Mouse (Mus musculus): ENCODE measurements around the gene Pde4b. TPM values are rescaled to one million over a fixed set of nuclear protein-coding genes. Genes with fewer than 3 reads are reported as not detected.
"Not testable (repeated sequence)": the region's sequence is repeated elsewhere in the genome, so short reads cannot be mapped to it uniquely, and the experiment has no call there.

The Pde4b gene
- polyA plus RNA-seq, 1 experiment from 2014 or later: 35.4 TPM

GRCm38 (mm10) chr4:102491468-102492123 lies 404.3 kb downstream of the Pde4b start:
- ATAC-seq (ENCODE audit: low read depth): no peak
- no peak overlapping the region for H3K4me2 ChIP-seq (ENCODE audit: low read depth, low read length)
- peaks cover 5% of the 10 kb centered on the region; the same call in 1 of the 2 replicates for H3K4me1 ChIP-seq (replicated peaks; ENCODE audit: control insufficient read depth, insufficient read depth, low read length)
- no peaks in the 10 kb centered on the region for H3K9me3 ChIP-seq (ENCODE audit: control insufficient read depth, low read length)
- no peaks in the 10 kb centered on the region for H3K27me3 ChIP-seq (ENCODE audit: control insufficient read depth, insufficient read depth, low read depth, low read length)
- H3K36me3 ChIP-seq (ENCODE audit: control insufficient read depth, insufficient read depth, low read length): no peaks in the 10 kb centered on the region
- H3K4me3 ChIP-seq (ENCODE audit: low read length): no peak overlapping the region
- H3K27ac ChIP-seq (ENCODE audit: low read length): no peak overlapping the region
- WGBS: 71% methylated on average over 11 of the region's 11 CpGs
- H3K9ac ChIP-seq (ENCODE audit: low read length): no peak overlapping the region

- Histone ChIP-seq H3K4me3 (ENCODE audit: low read length) (no peak overlapping the region), H3K9ac (ENCODE audit: low read length) (no peak overlapping the region), H3K36me3 (ENCODE audit: control insufficient read depth, insufficient read depth, low read length) (no peaks in the 10 kb centered on the region), H3K27me3 (ENCODE audit: control insufficient read depth, insufficient read depth, low read depth, low read length) (no peaks in the 10 kb centered on the region), H3K4me1 (replicated peaks; ENCODE audit: control insufficient read depth, insufficient read depth, low read length) (peaks cover 5% of the 10 kb centered on the region; the same call in 1 of the 2 replicates), H3K9me3 (ENCODE audit: control insufficient read depth, low read length) (no peaks in the 10 kb centered on the region), H3K27ac (ENCODE audit: low read length) (no peak overlapping the region), H3K4me2 (ENCODE audit: low read depth, low read length) (no peak overlapping the region)
- ATAC-seq (ENCODE audit: low read depth): no peak
- 88% methylated on average over 5 of the region's 5 CpGs for WGBS
Observed at GRCm38 (mm10) chr4:102492911-102493310, 405.6 kb downstream of the Pde4b start.

- Histone ChIP-seq H3K9ac (ENCODE audit: low read length) (no peak overlapping the region), H3K36me3 (ENCODE audit: control insufficient read depth, insufficient read depth, low read length) (no peaks in the 10 kb centered on the region), H3K27ac (ENCODE audit: low read length) (no peak overlapping the region), H3K9me3 (ENCODE audit: control insufficient read depth, low read length) (no peaks in the 10 kb centered on the region), H3K27me3 (ENCODE audit: control insufficient read depth, insufficient read depth, low read depth, low read length) (no peaks in the 10 kb centered on the region), H3K4me2 (ENCODE audit: low read depth, low read length) (no peak overlapping the region), H3K4me3 (ENCODE audit: low read length) (no peak overlapping the region), H3K4me1 (replicated peaks; ENCODE audit: control insufficient read depth, insufficient read depth, low read length) (peaks cover 5% of the 10 kb centered on the region; the same call in 1 of the 2 replicates)
- WGBS: 42% methylated on average over 4 of the region's 4 CpGs
- peak; percentile 53; the same call in 1 of the 2 replicates for ATAC-seq (ENCODE audit: low read depth)
Observed at GRCm38 (mm10) chr4:102493342-102494128, 406.2 kb downstream of the Pde4b start.

- not testable (repeated sequence) for H3K4me1 ChIP-seq (replicated peaks; ENCODE audit: control insufficient read depth, insufficient read depth, low read length); H3K27me3 ChIP-seq (ENCODE audit: control insufficient read depth, insufficient read depth, low read depth, low read length); H3K4me2 ChIP-seq (ENCODE audit: low read depth, low read length); H3K27ac ChIP-seq (ENCODE audit: low read length); H3K9ac ChIP-seq (ENCODE audit: low read length); H3K4me3 ChIP-seq (ENCODE audit: low read length); H3K9me3 ChIP-seq (ENCODE audit: control insufficient read depth, low read length); H3K36me3 ChIP-seq (ENCODE audit: control insufficient read depth, insufficient read depth, low read length)
- whole genome bisulfite sequencing: 92% methylated on average over 7 of the region's 10 CpGs
- ATAC-seq (ENCODE audit: low read depth): peak; percentile 65
Observed at GRCm38 (mm10) chr4:102494203-102494602, 406.9 kb downstream of the Pde4b start.

- H3K36me3 ChIP-seq (ENCODE audit: control insufficient read depth, insufficient read depth, low read length): no peaks in the 10 kb centered on the region
- H3K9me3 ChIP-seq (ENCODE audit: control insufficient read depth, low read length): no peaks in the 10 kb centered on the region
- H3K9ac ChIP-seq (ENCODE audit: low read length): no peak overlapping the region
- H3K4me2 ChIP-seq (ENCODE audit: low read depth, low read length): no peak overlapping the region
- 54% methylated on average over 5 of the region's 5 CpGs for WGBS
- ATAC-seq (ENCODE audit: low read depth): peak; percentile 37; the same call in 1 of the 2 replicates
- peaks cover 5% of the 10 kb centered on the region; the same call in 1 of the 2 replicates for H3K4me1 ChIP-seq (replicated peaks; ENCODE audit: control insufficient read depth, insufficient read depth, low read length)
- no peak overlapping the region; the same call in 1 of the 2 replicates for H3K27ac ChIP-seq (ENCODE audit: low read length)
- H3K27me3 ChIP-seq (ENCODE audit: control insufficient read depth, insufficient read depth, low read depth, low read length): no peaks in the 10 kb centered on the region
- no peak overlapping the region for H3K4me3 ChIP-seq (ENCODE audit: low read length)
Observed at GRCm38 (mm10) chr4:102495001-102495400, 407.7 kb downstream of the Pde4b start.

- Histone ChIP-seq H3K27ac (ENCODE audit: low read length) (no peak overlapping the region), H3K4me2 (ENCODE audit: low read depth, low read length) (no peak overlapping the region), H3K36me3 (ENCODE audit: control insufficient read depth, insufficient read depth, low read length) (no peaks in the 10 kb centered on the region), H3K4me1 (replicated peaks; ENCODE audit: control insufficient read depth, insufficient read depth, low read length) (peaks cover 5% of the 10 kb centered on the region; the same call in 1 of the 2 replicates), H3K9me3 (ENCODE audit: control insufficient read depth, low read length) (no peaks in the 10 kb centered on the region), H3K4me3 (ENCODE audit: low read length) (no peak overlapping the region), H3K27me3 (ENCODE audit: control insufficient read depth, insufficient read depth, low read depth, low read length) (no peaks in the 10 kb centered on the region), H3K9ac (ENCODE audit: low read length) (no peak overlapping the region)
- 32% methylated on average over 5 of the region's 5 CpGs for WGBS
- peak; percentile 49; the same call in 1 of the 2 replicates for ATAC-seq (ENCODE audit: low read depth)
Observed at GRCm38 (mm10) chr4:102495474-102495873, 408.1 kb downstream of the Pde4b start.

- H3K4me1 ChIP-seq (replicated peaks; ENCODE audit: control insufficient read depth, insufficient read depth, low read length): peaks cover 5% of the 10 kb centered on the region; the same call in 1 of the 2 replicates
- no peaks in the 10 kb centered on the region for H3K27me3 ChIP-seq (ENCODE audit: control insufficient read depth, insufficient read depth, low read depth, low read length)
- H3K9ac ChIP-seq (ENCODE audit: low read length): no peak overlapping the region
- H3K27ac ChIP-seq (ENCODE audit: low read length): no peak overlapping the region
- no peak overlapping the region for H3K4me3 ChIP-seq (ENCODE audit: low read length)
- 82% methylated on average over 20 of the region's 20 CpGs for WGBS
- H3K36me3 ChIP-seq (ENCODE audit: control insufficient read depth, insufficient read depth, low read length): no peaks in the 10 kb centered on the region
- ATAC-seq (ENCODE audit: low read depth): no peak
- no peak overlapping the region for H3K4me2 ChIP-seq (ENCODE audit: low read depth, low read length)
- H3K9me3 ChIP-seq (ENCODE audit: control insufficient read depth, low read length): no peaks in the 10 kb centered on the region
Observed at GRCm38 (mm10) chr4:102496269-102497177, 409.2 kb downstream of the Pde4b start.

- no peak for ATAC-seq (ENCODE audit: low read depth)
- Histone ChIP-seq H3K9me3 (ENCODE audit: control insufficient read depth, low read length) (no peaks in the 10 kb centered on the region), H3K36me3 (ENCODE audit: control insufficient read depth, insufficient read depth, low read length) (no peaks in the 10 kb centered on the region), H3K4me3 (ENCODE audit: low read length) (no peak overlapping the region), H3K27me3 (ENCODE audit: control insufficient read depth, insufficient read depth, low read depth, low read length) (no peaks in the 10 kb centered on the region), H3K27ac (ENCODE audit: low read length) (no peak overlapping the region), H3K4me2 (ENCODE audit: low read depth, low read length) (no peak overlapping the region), H3K9ac (ENCODE audit: low read length) (no peak overlapping the region), H3K4me1 (replicated peaks; ENCODE audit: control insufficient read depth, insufficient read depth, low read length) (peaks cover 5% of the 10 kb centered on the region; the same call in 1 of the 2 replicates)
- WGBS: 86% methylated on average over 3 of the region's 3 CpGs
Observed at GRCm38 (mm10) chr4:102497221-102497620, 409.9 kb downstream of the Pde4b start.

All from lung, embryonic 16.5 days (tissue).